Mouse (Mus musculus): Measurements from ENCODE around the gene Ripor2. TPM values are rescaled to one million over a fixed set of nuclear protein-coding genes. Genes with fewer than 3 reads are reported as not detected.

The Ripor2 gene
- polyA plus RNA-seq, 1 experiment from 2014 or later, result 6.1 TPM

DNA sequence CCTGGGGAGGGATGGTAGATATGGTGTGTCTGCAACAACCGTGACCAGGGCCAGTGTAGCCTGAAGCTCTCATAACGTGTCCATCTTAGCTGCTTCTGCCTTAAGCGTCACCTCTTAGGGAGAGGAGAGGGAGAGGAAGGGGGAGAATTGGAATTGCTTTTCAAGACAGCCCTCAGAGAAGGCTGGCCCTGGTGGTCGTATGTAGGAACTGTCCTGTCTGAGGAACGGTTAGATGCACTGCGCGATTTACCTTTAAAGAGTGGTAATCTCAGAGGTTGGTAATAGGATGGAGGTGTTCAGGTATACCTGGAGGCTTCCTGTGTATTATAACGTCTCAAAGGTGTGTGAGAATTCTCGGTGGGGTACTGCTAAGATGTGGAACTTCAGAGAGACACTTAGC lies 3.4 kb downstream of the Ripor2 start:
- 59% methylated on average over 9 of the region's 9 CpGs for WGBS

DNA sequence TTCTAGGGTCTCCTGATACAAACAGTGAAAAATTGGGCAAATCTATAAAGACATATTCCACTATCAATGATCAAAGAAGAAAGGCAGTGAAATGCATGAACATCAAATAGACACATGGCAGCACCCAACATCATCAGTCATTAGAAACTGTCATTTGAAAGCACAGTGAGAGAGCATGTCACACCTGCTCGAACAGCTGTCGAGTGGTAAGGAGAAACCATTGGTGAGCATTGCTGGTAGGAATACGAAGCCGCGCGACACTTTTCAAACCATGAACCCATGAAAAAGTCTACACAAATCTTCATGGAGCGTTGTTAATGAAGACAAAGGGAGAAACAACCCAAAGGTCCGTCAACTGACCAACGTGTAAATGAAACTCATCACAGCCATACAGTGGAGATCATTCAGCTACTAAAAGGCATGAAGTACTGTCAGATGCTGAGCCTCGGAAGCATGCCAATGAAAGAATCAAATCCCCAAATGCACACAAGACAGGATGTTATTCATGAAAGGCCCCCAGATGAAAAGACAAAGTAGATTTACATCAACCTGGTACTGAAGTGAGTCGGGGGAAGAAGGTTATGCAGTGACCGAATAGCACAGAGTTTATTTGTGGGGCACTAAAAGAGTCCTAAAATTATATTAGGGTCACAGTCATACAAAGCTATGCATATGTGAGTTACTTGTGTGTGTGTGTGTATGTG lies 5.4 kb downstream of the Ripor2 start:
- Histone ChIP-seq H3K4me2 (replicated peaks) (no peak overlapping the region), H3K27ac (no peak overlapping the region), H3K36me3 (no peaks in the 10 kb centered on the region), H3K4me1 (no peaks in the 10 kb centered on the region), H3K27me3 (no peaks in the 10 kb centered on the region), H3K9ac (no peak overlapping the region), H3K4me3 (no peak overlapping the region), H3K9me3 (no peaks in the 10 kb centered on the region)
- WGBS, result 94% methylated on average over 12 of the region's 12 CpGs
- no peak for ATAC-seq (ENCODE audit: insufficient number of reproducible peaks, insufficient read depth, low FRiP score, low TSS enrichment)

More for the DNA sequence above, 3.4 kb downstream of the Ripor2 start:
- no peaks in the 10 kb centered on the region for H3K9me3 ChIP-seq
- no peak overlapping the region for H3K9ac ChIP-seq
- no peak overlapping the region for H3K27ac ChIP-seq
- ATAC-seq (ENCODE audit: insufficient number of reproducible peaks, insufficient read depth, low FRiP score, low TSS enrichment), result no peak
- no peaks in the 10 kb centered on the region for H3K4me1 ChIP-seq
- H3K27me3 ChIP-seq, result no peaks in the 10 kb centered on the region
- no peaks in the 10 kb centered on the region for H3K36me3 ChIP-seq
- H3K4me2 ChIP-seq (replicated peaks), result no peak overlapping the region
- H3K4me3 ChIP-seq, result no peak overlapping the region

DNA sequence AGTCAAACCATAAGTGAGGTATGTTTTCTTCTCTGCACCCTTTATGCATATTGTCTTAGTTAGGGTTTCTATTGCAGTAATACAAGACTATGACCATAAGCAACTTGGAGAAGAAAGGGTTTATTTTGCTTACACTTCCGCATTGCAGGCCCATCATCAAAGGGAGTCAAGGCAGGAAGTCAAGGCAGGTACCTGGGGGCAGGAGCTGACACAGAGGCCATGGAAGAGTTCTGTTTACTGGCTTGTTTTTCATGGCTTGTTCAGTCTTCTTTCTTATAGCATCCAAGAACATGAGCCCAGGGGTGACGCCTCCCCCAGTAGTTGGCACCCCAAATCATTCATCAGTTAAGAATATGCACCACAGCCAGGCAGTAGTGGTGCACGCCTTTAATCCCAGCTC lies 6.6 kb downstream of the Ripor2 start:
- 84% methylated on average over 3 of the region's 3 CpGs for WGBS
- ATAC-seq (ENCODE audit: insufficient number of reproducible peaks, insufficient read depth, low FRiP score, low TSS enrichment), result no peak

DNA sequence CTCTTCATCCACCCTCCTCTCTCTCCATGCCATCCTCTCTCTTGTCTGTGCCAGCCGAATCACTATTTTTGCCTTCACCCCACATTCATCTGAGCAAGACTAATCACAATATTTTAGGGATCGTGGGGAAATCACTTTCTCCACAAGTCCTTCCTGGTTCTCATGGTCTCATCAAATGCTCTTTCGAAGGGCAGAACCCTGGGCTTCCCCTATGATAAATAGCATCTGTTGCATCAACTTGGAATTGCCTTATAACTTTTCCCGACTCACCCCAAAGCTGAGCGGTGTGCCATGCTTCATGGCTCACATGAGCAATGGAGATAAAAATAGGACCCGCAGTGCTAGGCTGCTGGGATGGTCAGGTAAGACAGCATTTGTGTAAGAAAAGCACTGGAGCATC lies 9.7 kb downstream of the Ripor2 start:
- Histone ChIP-seq H3K4me3 (no peak overlapping the region), H3K4me2 (replicated peaks) (no peak overlapping the region), H3K36me3 (no peaks in the 10 kb centered on the region), H3K27ac (no peak overlapping the region), H3K9me3 (no peaks in the 10 kb centered on the region), H3K27me3 (no peaks in the 10 kb centered on the region), H3K4me1 (no peaks in the 10 kb centered on the region; the same call in 1 of the 2 replicates), H3K9ac (no peak overlapping the region)
- no peak for ATAC-seq (ENCODE audit: insufficient number of reproducible peaks, insufficient read depth, low FRiP score, low TSS enrichment)
- 90% methylated on average over 6 of the region's 6 CpGs for WGBS

More for the DNA sequence above, 6.6 kb downstream of the Ripor2 start:
- Histone ChIP-seq H3K4me3 (no peak overlapping the region), H3K27me3 (no peaks in the 10 kb centered on the region), H3K4me2 (replicated peaks) (no peak overlapping the region), H3K36me3 (no peaks in the 10 kb centered on the region), H3K4me1 (no peaks in the 10 kb centered on the region), H3K27ac (no peak overlapping the region), H3K9me3 (no peaks in the 10 kb centered on the region), H3K9ac (no peak overlapping the region)

DNA sequence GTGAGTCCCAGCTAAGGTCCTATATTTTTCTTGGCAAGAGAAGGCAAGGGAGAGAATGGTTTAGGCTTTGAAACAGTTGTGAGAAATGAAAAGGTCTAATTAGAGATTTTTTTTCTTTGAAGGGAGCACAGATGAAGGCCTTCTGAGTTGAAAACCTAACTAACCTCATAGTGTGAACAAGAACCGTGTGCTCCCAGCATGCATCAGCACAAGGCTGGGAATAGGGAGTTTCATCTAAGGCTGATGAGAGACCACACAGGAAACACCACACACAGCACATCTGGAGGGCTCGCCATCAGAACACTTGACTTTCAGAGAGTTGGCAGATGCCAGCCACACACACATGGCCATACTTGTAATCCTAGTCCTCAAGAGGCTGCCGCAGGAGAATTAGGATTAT lies 12.3 kb downstream of the Ripor2 start:
- Histone ChIP-seq H3K4me3 (no peak overlapping the region), H3K9ac (no peak overlapping the region), H3K36me3 (no peaks in the 10 kb centered on the region), H3K27ac (no peak overlapping the region), H3K9me3 (no peaks in the 10 kb centered on the region), H3K27me3 (no peaks in the 10 kb centered on the region), H3K4me2 (replicated peaks) (no peak overlapping the region), H3K4me1 (no peaks in the 10 kb centered on the region; the same call in 1 of the 2 replicates)
- WGBS, result 63% methylated on average over 3 of the region's 3 CpGs
- no peak for ATAC-seq (ENCODE audit: insufficient number of reproducible peaks, insufficient read depth, low FRiP score, low TSS enrichment)

DNA sequence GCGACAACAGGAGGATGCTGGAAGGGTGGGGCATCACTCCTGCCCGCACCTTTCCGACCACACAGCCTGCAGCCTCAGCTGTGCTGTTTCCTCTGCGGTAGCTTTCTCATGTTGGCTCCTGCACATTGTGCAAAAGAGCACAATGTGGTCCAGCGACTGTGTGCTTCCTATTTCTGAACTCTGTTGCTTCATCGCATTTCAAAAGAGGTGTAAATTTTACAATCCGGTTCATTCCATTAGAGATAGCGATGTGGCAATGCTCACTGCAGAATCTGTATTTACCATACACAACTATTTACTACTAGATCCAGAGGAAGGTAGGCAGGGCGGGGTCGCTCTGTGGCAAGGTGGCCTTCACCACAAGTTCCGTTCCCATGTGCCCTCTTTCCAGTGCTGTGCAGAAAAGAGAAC lies 17.6 kb downstream of the Ripor2 start:
- no peaks in the 10 kb centered on the region for H3K9me3 ChIP-seq
- H3K9ac ChIP-seq, result no peak overlapping the region
- H3K4me1 ChIP-seq, result peaks cover 14% of the 10 kb centered on the region; the same call in 1 of the 2 replicates
- H3K27ac ChIP-seq, result no peak overlapping the region
- no peaks in the 10 kb centered on the region for H3K36me3 ChIP-seq
- WGBS, result 89% methylated on average over 11 of the region's 11 CpGs
- H3K4me2 ChIP-seq (replicated peaks), result no peak overlapping the region
- no peak overlapping the region for H3K4me3 ChIP-seq
- H3K27me3 ChIP-seq, result no peaks in the 10 kb centered on the region
- ATAC-seq (ENCODE audit: insufficient number of reproducible peaks, insufficient read depth, low FRiP score, low TSS enrichment), result no peak

DNA sequence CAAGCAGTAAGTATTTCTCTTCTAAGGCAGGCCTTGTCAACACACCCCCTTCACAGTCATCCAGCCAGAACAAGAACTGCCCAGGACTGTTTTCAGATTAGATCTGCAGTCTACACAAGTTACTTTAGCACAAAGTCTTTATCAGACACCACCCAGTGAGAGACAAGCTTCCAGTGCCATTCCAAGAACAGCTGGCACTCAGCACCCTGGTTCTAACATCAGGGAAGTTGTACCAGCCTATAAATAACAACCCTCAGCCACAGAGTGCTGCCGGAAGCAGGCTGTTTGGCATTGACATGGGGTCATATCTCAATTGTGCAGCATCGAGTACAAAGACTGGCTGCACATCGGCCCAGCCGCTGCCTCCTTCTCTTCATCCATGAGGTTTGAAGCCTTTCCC lies 21.0 kb downstream of the Ripor2 start:
- Histone ChIP-seq H3K36me3 (no peaks in the 10 kb centered on the region), H3K9ac (no peak overlapping the region), H3K27ac (no peak overlapping the region), H3K9me3 (no peaks in the 10 kb centered on the region), H3K4me3 (no peak overlapping the region), H3K4me1 (peaks cover 20% of the 10 kb centered on the region; the same call in 1 of the 2 replicates), H3K4me2 (replicated peaks) (peak overlapping the region; percentile 24; the same call in 1 of the 2 replicates), H3K27me3 (no peaks in the 10 kb centered on the region)
- 19% methylated on average over 4 of the region's 4 CpGs for WGBS
- ATAC-seq (ENCODE audit: insufficient number of reproducible peaks, insufficient read depth, low FRiP score, low TSS enrichment), result no peak

DNA sequence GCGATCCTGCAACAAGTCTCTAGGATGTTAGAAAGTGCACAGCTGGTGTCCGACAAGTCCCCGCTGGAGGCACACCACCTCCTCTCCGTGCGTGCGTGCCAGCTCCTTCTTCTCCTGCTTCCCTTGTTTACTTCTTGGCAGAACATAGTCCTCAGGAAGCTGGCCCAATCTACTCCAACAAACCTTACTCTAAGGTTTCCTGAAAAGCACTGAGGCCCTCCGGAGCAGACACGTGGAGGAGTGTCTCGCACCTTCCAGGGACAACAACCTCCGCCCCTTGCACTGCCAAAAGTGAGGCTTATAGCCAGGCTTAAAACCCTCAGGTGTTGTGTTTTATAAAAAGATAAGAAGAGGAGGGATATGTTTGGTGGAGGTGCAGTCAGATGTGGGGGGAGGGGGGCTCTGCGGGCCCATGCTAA lies 21.6 kb downstream of the Ripor2 start:
- no peaks in the 10 kb centered on the region for H3K27me3 ChIP-seq
- H3K4me3 ChIP-seq, result no peak overlapping the region
- H3K9ac ChIP-seq, result no peak overlapping the region
- H3K4me2 ChIP-seq (replicated peaks), result peak overlapping the region; percentile 24; the same call in 1 of the 2 replicates
- H3K27ac ChIP-seq, result no peak overlapping the region
- H3K9me3 ChIP-seq, result no peaks in the 10 kb centered on the region
- no peak for ATAC-seq (ENCODE audit: insufficient number of reproducible peaks, insufficient read depth, low FRiP score, low TSS enrichment)
- H3K36me3 ChIP-seq, result no peaks in the 10 kb centered on the region
- peaks cover 20% of the 10 kb centered on the region; the same call in 1 of the 2 replicates for H3K4me1 ChIP-seq
- 17% methylated on average over 11 of the region's 11 CpGs for WGBS

DNA sequence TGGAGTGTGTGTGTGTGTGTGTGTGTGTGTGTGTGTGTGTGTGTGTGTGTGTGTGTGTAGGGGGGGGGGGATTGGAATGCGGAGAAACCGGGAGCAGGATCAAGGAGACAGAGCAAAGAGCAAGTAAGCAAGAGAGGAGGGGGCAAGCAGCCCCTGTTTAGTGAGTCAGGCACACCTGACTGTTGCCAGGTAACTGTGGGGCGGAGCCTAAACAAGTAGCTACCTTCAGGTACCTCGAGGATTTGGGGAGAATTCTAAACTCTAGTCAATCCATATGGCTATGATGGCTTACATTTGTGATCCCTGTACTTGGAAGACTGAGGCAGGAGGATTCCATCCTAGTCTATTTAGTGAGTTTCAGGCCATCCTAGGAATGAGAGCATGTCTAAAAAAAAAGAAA lies 22.1 kb downstream of the Ripor2 start:
- peaks cover 20% of the 10 kb centered on the region; the same call in 1 of the 2 replicates for H3K4me1 ChIP-seq
- H3K36me3 ChIP-seq, result no peaks in the 10 kb centered on the region
- H3K9ac ChIP-seq, result no peak overlapping the region
- WGBS, result 33% methylated on average over 2 of the region's 4 CpGs
- peak overlapping the region; percentile 53; the same call in 1 of the 2 replicates for H3K4me2 ChIP-seq (replicated peaks)
- H3K4me3 ChIP-seq, result no peak overlapping the region
- ATAC-seq (ENCODE audit: insufficient number of reproducible peaks, insufficient read depth, low FRiP score, low TSS enrichment), result no peak
- H3K27ac ChIP-seq, result no peak overlapping the region
- H3K27me3 ChIP-seq, result no peaks in the 10 kb centered on the region
- H3K9me3 ChIP-seq, result no peaks in the 10 kb centered on the region

DNA sequence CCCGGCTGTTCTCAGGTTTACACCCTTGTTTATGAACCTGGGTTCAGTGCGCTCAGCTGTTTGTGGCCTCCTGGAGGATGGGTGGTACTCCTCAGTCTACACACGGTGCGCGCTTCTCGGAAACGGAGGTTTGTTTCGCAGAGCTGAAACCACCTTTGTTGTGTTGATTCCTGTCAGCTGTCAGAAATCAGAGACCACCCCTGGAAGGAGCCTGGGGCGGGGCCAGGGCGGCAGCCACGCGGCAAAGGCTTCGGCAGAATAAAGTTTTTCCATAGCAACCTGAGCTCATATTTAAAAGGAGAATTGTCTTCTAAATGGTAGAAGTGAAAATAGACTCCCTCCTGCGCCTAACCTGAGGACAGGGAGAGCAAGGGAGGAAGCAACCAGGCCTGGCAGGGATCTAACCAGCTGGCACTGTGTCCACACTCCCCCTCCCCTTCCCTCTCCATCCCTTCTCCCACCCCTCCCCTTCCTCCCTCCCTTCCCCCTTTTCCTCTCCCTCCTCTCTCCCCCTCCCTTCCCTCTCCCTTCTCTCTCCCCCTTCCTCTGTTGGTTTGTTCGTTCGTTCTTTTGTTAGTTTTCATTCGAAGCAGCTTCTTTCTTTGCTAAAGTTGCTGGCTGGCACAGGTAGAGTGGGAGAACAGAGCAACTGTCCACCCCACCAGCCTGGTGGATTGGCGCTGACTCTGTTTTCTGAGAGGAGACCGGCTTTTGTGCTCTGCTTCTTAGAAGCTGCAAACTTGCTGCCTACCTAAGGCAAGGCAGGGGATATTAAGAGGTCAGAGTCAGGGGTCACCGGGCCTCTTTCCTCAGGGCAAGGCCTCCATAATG lies 23.0 kb downstream of the Ripor2 start:
- H3K27me3 ChIP-seq, result no peaks in the 10 kb centered on the region
- 3% methylated on average over 20 of the region's 20 CpGs for WGBS
- peak overlapping the region; percentile 53 for H3K4me2 ChIP-seq (replicated peaks)
- no peaks in the 10 kb centered on the region for H3K36me3 ChIP-seq
- H3K4me3 ChIP-seq, result peak overlapping the region; percentile 28
- H3K9me3 ChIP-seq, result no peaks in the 10 kb centered on the region
- peaks cover 20% of the 10 kb centered on the region; the same call in 1 of the 2 replicates for H3K4me1 ChIP-seq
- peak overlapping the region; percentile 19 for H3K9ac ChIP-seq
- 0 out of 2 replicates have a peak overlapping the region, but pooled peaks have one; percentile 9 for H3K27ac ChIP-seq
- peak; percentile 50; the same call in 1 of the 2 replicates for ATAC-seq (ENCODE audit: insufficient number of reproducible peaks, insufficient read depth, low FRiP score, low TSS enrichment)

DNA sequence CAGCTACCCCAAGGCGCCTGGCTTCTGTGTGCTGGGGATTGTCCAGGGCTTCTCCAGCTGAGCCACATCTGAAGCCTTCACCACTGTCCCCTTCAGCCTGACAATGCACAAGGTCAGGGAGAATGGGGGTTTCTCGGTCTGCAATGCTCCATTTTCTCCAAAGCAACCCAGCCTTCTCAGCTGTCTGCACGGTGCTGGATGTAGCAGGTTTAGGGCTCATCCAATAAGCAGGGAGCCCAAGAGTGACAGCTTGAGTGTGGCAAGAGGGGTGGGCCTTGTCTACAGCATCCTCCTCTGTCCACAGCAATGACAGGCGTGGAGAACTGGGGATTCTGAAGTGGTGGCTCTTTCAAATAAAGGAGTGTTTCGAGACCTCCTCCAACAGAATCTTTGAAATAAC lies 23.8 kb downstream of the Ripor2 start:
- no peak overlapping the region for H3K4me2 ChIP-seq (replicated peaks)
- 0 out of 2 replicates have a peak, but pooled peaks have one; percentile 61 for ATAC-seq (ENCODE audit: insufficient number of reproducible peaks, insufficient read depth, low FRiP score, low TSS enrichment)
- WGBS, result 42% methylated on average over 5 of the region's 5 CpGs
- H3K4me1 ChIP-seq, result peaks cover 20% of the 10 kb centered on the region; the same call in 1 of the 2 replicates
- H3K9me3 ChIP-seq, result no peaks in the 10 kb centered on the region
- H3K4me3 ChIP-seq, result no peak overlapping the region
- H3K9ac ChIP-seq, result no peak overlapping the region
- no peaks in the 10 kb centered on the region for H3K36me3 ChIP-seq
- H3K27ac ChIP-seq, result no peak overlapping the region
- no peaks in the 10 kb centered on the region for H3K27me3 ChIP-seq
